Comparison of ENCODE assay signal across 9 mouse cellular contexts in genomic region chr15:79041585-79041984, GRCm38 (mm10). TPM values are rescaled to one million over a fixed set of nuclear protein-coding genes. Genes with fewer than 3 reads are reported as not detected.
DNase-seq lines count a peak whose midpoint lies in the region; ATAC-seq and TF ChIP-seq lines count a peak whose summit lies in the region.
"Had no signal": no experiment of that assay in that cellular context is flagged by ENCODE, and none has a peak within 500 bp of the region (broad histone marks: within the 10 kb centered on the region; RNA-seq: fewer than 3 reads in every experiment).

Gene Galr3 (plus strand): TSS chr15:79041885.

- no peaks in the 10 kb centered on the region for H3K9me3 ChIP-seq in heart, embryonic 13.5 days
- no peaks in the 10 kb centered on the region for H3K9me3 ChIP-seq in E14TG2a.4 (ENCODE audit: low read length)
- H3K9me3 ChIP-seq in forebrain, embryonic 15.5 days = no peaks in the 10 kb centered on the region
- H3K9me3 ChIP-seq in liver, embryonic 15.5 days (replicated peaks) = no peaks in the 10 kb centered on the region

- peaks cover 34% of the 10 kb centered on the region for H3K4me1 ChIP-seq in heart, embryonic 13.5 days
- peaks cover 73% of the 10 kb centered on the region for H3K4me1 ChIP-seq in E14TG2a.4 (replicated peaks; ENCODE audit: low read depth, low read length)
- peaks cover 20% of the 10 kb centered on the region for H3K4me1 ChIP-seq in forebrain, embryonic 15.5 days
- peaks cover 72% of the 10 kb centered on the region for H3K4me1 ChIP-seq in liver, embryonic 15.5 days (replicated peaks)

- ATAC-seq in heart, embryonic 13.5 days (ENCODE audit: extremely low read depth, insufficient number of reproducible peaks, low FRiP score, low TSS enrichment) = no peak
- ATAC-seq in forebrain, embryonic 15.5 days (replicated peaks) = no peak
- ATAC-seq in liver, embryonic 15.5 days (ENCODE audit: insufficient read depth) = no peak

- H3K27me3 ChIP-seq in heart, embryonic 13.5 days (replicated peaks) = peaks cover 79% of the 10 kb centered on the region
- peaks cover 42% of the 10 kb centered on the region for H3K27me3 ChIP-seq in E14TG2a.4 (ENCODE audit: insufficient read depth, low read length)
- H3K27me3 ChIP-seq in forebrain, embryonic 15.5 days = peaks cover 54% of the 10 kb centered on the region
- H3K27me3 ChIP-seq in liver, embryonic 15.5 days = peaks cover 69% of the 10 kb centered on the region

- no peak within 1 kb of the TSS for H3K27ac ChIP-seq in heart, embryonic 13.5 days (replicated peaks)
- H3K27ac ChIP-seq in forebrain, embryonic 15.5 days (replicated peaks) = no peak within 1 kb of the TSS
- no peak within 1 kb of the TSS for H3K27ac ChIP-seq in liver, embryonic 15.5 days (replicated peaks)

- H3K4me3 ChIP-seq in heart, embryonic 13.5 days = peak within 1 kb of the TSS; percentile 63
- H3K4me3 ChIP-seq in E14TG2a.4 (replicated peaks; ENCODE audit: low read length) = peak within 1 kb of the TSS; percentile 89
- peak within 1 kb of the TSS; percentile 51 for H3K4me3 ChIP-seq in forebrain, embryonic 15.5 days
- H3K4me3 ChIP-seq in liver, embryonic 15.5 days (replicated peaks) = peak within 1 kb of the TSS; percentile 54

- DNase-seq in heart, postnatal 4 days = no peak
- DNase-seq in urinary bladder, postnatal 4 days (ENCODE audit: low spot score in 2 of 2) = no peak
- DNase-seq in layer of hippocampus, adult 8-10 months (ENCODE audit: low spot score in 2 of 2) = no peak
- DNase-seq in cerebellum, adult 9-10 months = no peak
- DNase-seq: embryo, embryonic 11 days had no signal

- peak within 1 kb of the TSS; percentile 95 for H3K4me2 ChIP-seq in heart, embryonic 13.5 days
- H3K4me2 ChIP-seq in forebrain, embryonic 15.5 days (replicated peaks) = peak within 1 kb of the TSS; percentile 71
- H3K4me2 ChIP-seq in liver, embryonic 15.5 days = peak within 1 kb of the TSS; percentile 80

- H3K36me3 ChIP-seq in heart, embryonic 13.5 days = no peaks in the 10 kb centered on the region
- H3K36me3 ChIP-seq in E14TG2a.4 (ENCODE audit: insufficient read depth, low read length) = peaks cover 17% of the 10 kb centered on the region
- H3K36me3 ChIP-seq in forebrain, embryonic 15.5 days = 0 out of 2 replicates have a peak, but pooled peaks cover 1% of the 10 kb centered on the region
- no peaks in the 10 kb centered on the region for H3K36me3 ChIP-seq in liver, embryonic 15.5 days (replicated peaks)

- WGBS in heart, embryonic 13.5 days = 68% methylated on average over 6 of the region's 6 CpGs
- 71% methylated on average over 6 of the region's 6 CpGs for WGBS in forebrain, embryonic 15.5 days
- 65% methylated on average over 6 of the region's 6 CpGs for WGBS in liver, embryonic 15.5 days (ENCODE audit: insufficient replicate concordance)

- TF ChIP-seq CTCF in E14TG2a.4 (conservative IDR thresholded peaks at IDR 0.05; ENCODE audit: low read length) = no peak

- H3K9ac ChIP-seq in heart, embryonic 13.5 days = peak within 1 kb of the TSS; percentile 76
- peak within 1 kb of the TSS; percentile 33 for H3K9ac ChIP-seq in forebrain, embryonic 15.5 days (replicated peaks)
- H3K9ac ChIP-seq in liver, embryonic 15.5 days = peak within 1 kb of the TSS; percentile 9; the same call in 1 of the 2 replicates

RNA-seq across cellular contexts. Expression of gene Galr3, which starts in this region (rescaled TPM):
- polyA plus RNA-seq in heart, embryonic 13.5 days (2015; fragmentation: Nextera tagmentation; extraction: Ambion mirVana) = not detected in 2 replicates
- not detected for total RNA-seq in heart, postnatal 4 days (2021)
- polyA plus RNA-seq in forebrain, embryonic 15.5 days (2015; fragmentation: Nextera tagmentation; extraction: Ambion mirVana) = not detected in 2 replicates
- polyA plus RNA-seq in liver, embryonic 15.5 days (2015; fragmentation: Nextera tagmentation; extraction: Ambion mirVana) = 0.17 TPM in 1 of 2 replicates, not detected in the other
- 1 to 10 TPM in 1 of 4 experiments, under 1 TPM in 1, not detected in 2; 0.81 to 1.0 TPM for total RNA-seq in layer of hippocampus, adult 8-10 months (2022)

Comparison
In these comparisons a context has a peak if more than half of its experiments do, and no peak if none do; other contexts are left out.
1. H3K9ac ChIP-seq: peak in every context shown above with its lines; median percentile 76 in heart, embryonic 13.5 days; 33 in forebrain, embryonic 15.5 days; 9 in liver, embryonic 15.5 days.